Mouse (Mus musculus) liver, embryonic 14.5 days (tissue): ENCODE measurements around the gene Mecr.

Experiments used
- CTCF ChIP-seq: IDR thresholded peaks from 2 replicates; pipeline ENCODE4 v1.5.1; 2016; ENCODE audit warnings: antibody characterized with exemption, low read depth, control low read depth
- EP300 ChIP-seq: IDR thresholded peaks from 2 replicates; pipeline ENCODE4 v1.6.1; 2016; ENCODE audit warnings: antibody characterized with exemption, low read depth

GRCm38 (mm10) chr4:131915821-131916328, 72.6 kb downstream of the Mecr start:
- TF ChIP-seq CTCF (no peak), EP300 (no peak)
